Mouse (Mus musculus) layer of hippocampus, adult 11-12 months (tissue): Measurements from ENCODE around the gene Tnni2.

Experiments
- DNase-seq: peaks from one replicate; pipeline ENCODE4 v3.0.0; 2022; ENCODE audit warnings: low spot score

The Tnni2 gene

DNA sequence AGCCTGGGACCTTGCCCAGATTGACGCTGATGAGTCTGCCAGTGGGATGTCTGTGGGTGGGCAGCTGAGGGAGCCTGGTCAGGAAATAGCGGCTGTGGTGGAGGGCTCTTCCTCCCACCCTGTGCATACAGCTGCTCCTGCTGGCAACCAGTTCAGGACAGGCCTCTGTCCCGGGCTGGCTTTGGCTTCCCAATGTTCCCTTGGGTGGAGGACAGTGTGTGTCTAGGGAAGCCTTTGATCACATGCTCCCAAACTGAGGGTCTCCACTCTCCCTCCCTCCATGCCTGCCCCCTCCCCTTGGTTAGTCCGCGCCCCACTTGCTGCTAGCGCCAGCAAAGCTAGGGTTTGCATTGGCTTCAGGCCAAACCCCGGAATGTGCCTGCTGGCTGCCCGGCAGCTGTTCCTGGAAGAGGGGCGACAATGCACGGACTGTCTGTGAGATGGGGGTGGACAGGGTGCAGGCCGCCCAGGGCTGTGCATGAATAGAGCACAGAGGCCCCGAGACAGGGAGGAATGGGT lies 11.4 kb upstream of the Tnni2 start:
- DNase-seq, result peak; percentile 41

DNA sequence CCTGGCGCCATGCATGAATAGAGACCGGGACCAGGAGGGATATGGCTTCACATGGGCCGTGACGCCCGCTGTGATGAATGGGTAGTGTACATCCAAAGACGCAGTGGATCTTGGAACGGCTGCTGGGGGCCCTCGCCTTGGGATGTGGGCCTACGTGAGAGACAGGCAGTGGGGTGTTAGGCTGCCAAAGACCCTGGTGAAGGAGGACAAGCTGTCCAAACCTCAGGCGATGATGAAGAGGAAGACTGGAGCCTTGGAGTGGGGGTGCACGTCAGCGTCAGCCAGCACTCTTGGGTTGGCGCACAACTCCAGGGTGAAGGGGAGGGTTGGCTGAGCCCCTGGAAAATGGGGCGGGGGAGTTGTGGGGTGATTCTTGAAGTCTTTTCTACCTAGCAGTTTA lies 10.5 kb upstream of the Tnni2 start:
- no peak for DNase-seq

DNA sequence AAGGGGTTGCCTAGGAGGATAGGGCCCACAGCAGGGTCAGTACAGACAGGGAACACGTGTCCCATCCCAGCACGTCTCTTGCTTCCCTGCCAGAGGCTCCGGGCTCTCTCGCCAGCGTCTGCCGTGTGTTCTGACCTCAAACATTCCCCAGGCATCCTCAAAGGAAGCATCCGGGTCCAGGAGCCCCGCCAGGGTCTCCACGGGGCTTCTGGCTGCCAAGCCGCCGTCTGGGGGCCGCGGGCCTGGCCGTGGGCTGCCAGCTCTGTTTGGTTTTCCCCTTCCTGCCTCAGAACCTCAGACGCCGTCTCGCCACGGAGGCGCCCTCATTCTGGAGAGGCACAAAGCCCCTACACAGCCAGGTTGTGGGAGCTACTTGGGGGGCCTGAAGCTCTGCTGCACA lies 8.0 kb upstream of the Tnni2 start:
- no peak for DNase-seq

DNA sequence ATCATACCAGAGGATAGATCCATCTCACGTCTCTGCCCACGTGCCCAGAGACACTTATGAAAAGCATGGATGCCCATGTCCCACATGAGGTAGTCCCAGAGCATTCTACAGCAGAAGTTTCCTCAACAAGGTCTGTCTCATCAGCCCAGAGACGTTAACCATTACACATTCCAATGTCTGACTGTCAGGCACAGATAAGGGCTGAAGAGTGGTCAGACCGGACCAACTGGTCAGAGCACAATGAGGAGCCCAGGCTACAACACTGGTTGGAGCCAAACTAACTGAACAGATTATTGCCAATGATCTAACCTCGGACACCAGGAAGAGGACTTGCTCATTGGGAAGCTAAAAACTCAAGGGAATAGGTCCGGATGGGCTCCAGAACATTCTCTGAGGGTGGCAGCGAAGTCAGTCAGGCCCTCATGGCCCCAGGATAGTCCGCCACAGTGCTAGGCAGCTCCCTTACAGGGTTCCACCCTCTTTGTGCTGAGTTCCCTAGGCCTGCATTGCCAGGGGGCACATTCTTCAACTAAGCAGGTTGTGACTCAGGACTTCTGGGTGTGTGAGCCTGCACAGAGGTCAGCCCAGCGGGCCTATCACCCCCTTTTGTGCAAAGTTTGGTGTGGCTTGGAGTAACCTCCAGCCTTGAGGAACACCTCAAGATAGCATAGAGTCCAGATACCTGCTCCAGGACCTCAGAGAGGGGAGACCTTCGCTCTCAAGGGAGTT lies 7.3 kb upstream of the Tnni2 start, which contains the start of gene Syt8:
Gene Syt8 (plus strand): TSS at position 714 of the 729 bp plus-strand sequence.
- DNase-seq, result no peak

DNA sequence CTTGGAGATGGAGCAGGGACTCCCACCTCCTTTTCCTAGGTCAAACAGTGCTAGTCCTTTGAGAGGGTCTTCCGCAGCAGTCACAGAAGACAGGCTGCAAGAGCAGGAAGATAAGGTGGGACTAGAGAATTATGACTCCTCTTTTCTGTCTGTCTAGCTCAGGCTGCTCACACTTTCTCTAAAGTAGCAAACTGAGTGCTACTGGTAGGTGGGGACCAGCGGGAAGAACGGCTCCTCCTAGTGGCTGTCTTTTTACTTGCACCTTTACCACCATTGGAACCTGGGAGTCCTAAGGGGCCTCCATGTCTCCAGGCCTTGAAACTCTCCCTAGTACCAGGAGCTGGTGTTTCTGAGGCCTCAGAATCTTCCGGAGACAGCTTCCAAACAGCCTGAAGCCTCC lies 6.1 kb upstream of the Tnni2 start:
- DNase-seq, result peak; percentile 83

DNA sequence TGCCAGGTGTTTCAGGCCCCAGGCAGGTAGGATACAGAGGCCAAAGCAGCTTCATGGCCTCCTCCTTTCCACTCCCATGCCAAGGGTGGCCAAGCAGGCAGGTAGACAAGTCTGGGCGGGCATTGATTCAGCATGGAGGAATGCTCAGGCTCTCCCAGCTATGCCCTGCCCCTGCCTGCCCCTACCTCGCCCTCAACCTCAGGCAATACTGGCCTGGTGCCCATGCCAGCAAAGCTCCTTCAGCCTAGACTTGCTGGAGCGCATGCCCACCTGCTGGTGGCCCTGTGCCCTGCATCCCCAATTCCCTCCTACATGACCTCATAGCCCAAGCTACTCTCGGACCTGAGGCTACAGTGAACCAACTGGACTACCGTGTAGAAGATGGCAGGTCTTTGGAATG lies 4.3 kb upstream of the Tnni2 start:
- DNase-seq, result no peak

DNA sequence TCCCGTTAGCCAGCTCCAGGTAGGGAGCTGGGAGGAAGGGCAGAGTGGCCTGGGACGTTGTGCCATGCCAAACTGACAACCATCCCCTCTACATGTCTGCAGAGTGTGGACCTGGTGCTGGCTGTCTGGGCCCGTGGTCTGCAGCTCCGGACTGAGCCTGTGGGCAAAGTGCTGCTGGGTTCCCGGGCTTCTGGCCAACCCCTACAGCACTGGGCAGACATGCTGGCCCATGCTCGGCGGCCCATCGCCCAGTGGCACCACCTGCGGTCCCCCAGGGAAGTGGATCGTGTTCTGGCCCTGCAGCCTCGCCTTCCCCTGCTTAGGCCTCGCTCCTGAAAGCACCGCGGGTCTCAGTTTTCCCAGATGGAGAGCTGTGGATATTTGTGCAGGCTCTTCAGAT lies 1.6 kb upstream of the Tnni2 start:
- DNase-seq, result no peak

DNA sequence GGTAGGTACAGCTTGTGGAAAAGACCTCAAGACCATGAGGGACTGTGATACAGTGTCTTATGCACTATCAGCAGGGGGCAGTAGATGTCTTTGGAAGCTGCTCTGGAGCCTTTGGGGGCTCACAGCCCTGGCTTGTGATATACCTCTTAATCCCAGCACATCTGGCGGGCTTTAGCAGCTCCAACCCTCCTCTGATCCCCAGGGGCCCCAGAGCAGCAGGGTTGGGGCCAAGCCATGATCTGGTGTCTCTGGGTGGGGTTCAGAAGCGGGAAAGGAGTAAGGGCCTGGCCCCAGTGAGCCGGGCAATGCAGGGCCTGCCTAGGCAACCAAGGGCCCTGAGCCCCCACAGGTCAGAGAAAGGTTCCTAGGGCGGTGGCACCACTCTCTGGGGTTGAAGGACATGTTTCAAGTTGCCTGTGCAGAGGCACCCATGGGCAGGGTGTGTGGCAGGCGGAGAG lies 922 bp upstream of the Tnni2 start:
- DNase-seq, result peak; percentile 56

DNA sequence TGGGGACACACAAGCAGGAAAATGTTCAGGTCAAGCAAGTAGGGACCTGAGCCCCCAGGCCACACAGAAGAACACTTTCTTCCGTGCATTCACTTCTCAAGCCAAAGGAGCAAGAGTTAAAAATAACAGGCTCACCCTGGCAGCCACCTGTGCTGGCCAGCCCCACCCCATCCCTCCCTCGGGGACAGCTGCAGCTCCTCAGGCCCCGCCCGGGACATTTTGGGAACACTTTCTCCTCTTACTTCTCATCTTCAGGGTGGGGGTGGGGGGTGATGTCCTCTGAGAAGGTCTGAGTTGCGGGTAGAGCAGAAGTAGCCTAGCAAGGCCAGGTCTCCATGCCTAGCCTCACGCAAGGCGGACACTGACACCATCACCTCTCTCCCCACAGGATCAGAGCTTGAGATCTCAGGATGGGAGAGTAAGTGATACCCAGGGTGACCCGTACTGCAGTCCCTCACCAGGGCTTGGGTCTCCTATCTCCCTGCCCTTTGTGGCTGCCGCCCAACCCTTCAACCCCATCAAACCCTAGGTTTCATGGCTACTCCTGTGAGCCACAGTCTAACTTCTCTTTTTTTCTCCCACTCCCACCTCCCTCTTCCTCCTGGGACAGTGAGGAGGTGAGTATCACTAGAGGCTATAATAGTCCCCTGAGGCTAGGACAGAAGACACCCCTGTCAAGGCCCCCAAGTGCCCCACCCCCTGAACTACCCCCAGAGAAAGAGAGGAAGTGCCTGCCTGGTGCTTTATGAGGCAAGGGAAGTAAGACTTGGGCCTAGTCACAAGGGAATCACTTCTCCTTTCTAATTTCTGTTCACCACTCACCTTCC lies 686 bp downstream of the Tnni2 start:
- no peak for DNase-seq

DNA sequence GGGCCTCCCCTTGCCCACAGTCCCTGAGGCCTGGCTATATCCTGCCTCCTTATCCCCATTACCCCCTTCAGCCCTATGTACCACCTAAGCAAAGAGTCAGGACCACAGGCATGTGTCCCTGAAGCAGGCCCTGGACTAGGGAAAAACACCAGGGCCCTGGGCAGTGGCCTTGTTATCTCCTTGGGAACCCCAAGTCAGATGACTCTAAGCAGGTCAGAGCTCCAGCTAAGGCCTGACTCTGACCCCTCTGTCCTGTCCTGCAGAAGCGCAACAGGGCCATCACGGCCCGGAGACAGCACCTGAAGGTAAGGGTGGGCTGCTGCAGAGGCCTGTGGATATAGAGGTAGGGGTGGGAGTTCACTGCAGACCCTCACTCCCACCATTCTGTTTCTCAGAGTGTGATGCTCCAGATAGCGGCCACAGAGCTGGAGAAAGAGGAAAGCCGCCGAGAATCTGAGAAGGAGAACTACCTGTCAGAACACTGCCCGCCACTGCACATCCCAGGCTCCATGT lies 1.4 kb downstream of the Tnni2 start:
- no peak for DNase-seq

DNA sequence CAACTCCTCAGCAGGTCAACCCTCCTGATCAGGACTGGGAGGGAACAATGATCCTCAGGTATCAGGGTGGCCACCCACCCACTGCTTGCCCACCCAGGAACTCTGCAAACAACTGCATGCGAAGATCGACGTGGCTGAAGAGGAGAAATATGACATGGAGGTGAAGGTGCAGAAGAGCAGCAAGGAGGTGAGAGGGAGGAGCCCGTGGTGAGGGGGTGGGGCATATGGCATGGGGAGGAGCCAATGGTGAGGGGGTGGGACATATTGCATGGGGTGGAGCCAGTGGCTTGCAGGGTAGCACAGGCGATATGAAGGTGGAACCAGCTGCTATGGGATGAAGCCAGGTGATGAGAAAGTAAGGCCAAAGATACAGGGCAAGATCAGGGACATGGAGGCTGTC lies 1.9 kb downstream of the Tnni2 start:
- no peak for DNase-seq

DNA sequence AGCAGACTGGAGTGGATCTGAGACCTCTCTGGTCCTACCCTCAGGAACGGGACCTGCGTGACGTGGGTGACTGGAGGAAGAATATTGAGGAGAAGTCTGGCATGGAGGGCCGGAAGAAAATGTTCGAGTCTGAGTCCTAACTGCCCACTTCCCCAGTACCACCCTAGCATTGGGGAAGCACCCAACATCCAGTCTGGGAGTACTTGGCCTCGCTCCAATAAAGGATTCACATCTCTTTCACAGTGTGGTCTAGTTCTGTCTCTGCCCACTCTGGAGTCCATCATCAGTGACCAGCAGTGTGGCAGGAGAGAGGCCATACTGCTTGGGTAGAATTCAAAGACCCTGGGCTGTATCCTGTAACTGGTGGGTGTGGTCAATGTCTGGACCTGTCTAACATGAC lies 2.6 kb downstream of the Tnni2 start:
- DNase-seq, result no peak

DNA sequence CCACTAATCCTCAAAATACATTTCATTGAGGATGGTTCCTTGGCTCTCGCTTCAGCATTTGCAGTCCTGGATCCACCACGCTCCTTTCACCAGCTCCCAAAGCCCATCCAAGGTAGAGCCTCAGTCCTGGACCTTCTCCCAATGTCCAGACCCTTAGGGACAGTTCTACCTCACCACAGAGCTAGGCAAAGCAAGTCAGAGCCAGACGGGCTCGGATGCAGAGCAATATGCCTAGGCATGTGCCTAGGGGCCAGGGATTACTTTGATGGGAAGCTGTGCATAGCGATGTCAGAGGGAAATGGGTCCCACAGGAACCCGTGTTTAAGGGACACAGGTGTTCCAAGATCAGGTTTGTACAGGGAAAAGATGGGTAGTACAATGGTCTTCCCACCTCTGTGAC lies 3.7 kb downstream of the Tnni2 start:
- DNase-seq, result no peak

DNA sequence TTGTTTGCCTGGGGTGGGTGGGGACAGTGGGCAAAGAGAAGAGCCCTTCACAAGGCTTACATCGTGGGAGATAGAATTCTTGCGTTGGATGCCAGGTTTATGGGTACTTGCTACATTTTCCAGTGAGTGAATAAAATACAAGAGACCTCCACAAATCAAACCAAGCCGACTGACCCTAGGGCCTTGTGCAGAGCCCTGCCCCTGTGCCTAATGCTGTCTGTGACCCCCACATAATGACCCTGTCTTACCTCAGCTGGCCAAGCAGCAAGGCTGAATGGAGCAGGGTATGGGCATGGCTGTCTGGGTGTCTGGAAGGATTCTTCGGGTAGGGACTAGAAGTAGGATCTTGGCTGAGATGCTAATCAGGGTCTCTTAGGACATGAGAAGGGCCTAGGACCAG lies 4.7 kb downstream of the Tnni2 start:
- no peak for DNase-seq

DNA sequence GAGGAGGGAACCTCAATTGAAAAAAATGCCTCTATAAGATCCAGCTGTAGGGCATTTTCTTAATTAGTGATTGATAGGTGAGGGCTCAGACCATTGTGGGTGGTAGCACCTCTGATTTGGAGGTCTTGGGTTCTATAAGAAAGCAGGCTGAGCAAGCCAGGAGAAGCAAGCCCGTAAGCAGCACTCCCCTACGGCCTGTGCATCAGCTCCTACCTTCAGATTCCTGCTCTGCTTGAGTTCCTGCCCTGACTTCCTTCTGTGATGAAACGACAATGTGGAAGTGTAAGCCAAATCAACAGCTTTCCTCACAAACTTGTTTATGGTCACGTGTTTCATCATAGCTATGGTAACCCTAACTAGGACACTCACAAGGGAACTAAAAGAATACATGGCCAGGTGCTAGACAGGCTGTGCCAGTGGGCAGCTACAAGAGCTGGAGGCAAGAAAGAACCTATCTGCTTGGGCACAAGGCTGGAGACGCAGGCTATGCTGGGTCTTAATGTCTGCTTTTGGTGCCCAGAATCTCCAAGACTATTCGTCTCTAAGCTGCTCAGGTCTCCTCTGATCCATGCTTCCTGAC lies 7.5 kb downstream of the Tnni2 start:
- no peak for DNase-seq

DNA sequence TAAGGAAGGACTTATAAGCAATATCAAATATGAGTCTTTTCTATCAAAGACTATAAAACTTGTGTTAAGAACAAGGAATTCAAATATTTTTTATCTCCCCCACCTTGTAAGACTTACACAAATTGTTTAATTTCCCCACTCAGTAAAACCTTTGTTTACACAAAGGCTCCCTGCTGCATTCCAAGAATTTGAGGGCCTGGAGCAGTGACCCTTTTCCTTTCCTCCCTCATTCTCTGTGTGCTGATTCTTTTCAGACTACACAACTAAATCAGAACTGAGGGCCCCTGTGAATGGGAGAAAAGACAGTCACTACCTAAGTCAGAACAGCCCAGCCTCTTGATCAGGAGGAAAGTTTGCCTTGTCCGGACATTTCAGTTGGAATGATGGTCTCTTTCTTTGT lies 13.1 kb downstream of the Tnni2 start:
- DNase-seq, result no peak

DNA sequence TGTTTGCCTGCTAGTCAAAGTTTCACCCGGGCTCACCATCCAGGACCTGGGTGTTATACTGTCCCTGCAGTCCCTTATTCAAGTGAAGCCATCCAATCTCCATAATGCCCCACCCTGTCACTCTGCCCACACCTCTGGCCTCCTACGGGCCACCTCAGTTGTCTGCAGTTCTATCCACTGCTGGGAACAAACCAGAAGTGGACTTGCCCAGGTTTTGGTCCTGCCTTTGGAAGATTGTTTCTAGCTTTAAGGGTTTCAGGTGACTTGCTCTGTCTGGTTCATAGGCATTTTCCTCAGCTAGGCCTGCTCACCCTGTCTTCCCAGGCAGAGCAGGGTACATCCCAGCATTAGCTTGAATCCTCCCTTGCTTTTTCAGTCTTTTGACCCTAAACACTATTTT lies 13.6 kb downstream of the Tnni2 start:
- DNase-seq, result no peak

DNA sequence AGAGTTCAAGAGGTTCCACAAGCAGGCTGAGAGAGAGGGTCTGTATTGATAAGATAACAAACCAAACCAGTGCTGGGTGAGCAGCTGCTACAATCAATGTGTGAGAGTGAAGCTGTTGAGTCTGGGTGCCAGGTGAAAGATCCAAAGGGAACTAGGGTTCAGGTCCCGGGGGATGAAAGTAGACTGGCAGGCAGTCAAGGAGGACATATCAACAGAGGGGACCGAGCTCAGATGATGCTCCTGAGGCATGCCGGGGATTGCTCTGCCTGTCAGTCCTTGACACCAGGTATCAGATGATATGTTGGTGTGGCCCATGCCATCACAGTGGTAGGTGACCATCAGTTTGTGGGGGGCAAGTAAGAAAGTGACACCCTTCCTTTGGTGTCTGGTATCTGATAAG lies 15.2 kb downstream of the Tnni2 start:
- no peak for DNase-seq

DNA sequence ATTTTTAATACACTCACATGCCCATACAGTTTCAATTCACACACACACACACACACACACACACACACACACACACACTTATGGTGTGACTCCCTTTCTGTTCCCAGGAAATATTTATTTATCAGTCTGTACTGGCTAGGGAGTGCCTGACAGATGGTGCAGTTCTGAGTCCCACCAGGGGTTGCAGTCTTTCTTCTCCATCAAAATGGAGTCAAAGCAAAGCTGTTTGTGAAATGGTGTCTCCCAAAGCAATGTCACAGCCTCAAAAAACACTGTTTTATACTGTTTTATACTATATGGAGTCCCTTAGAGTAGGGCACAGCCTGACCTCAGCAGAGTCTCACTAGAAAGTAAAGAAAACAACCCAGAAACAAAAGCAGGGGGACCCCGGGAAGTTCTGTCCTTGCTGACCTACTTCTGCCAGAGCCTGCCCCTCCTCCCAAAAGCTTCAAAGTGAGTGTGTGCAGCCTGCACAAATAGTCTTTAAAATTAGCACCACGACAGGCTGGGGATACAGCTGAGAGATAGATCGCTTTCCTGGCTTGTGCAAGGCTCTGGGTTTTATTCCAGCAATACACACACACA lies 15.7 kb downstream of the Tnni2 start:
- DNase-seq, result peak; percentile 43

DNA sequence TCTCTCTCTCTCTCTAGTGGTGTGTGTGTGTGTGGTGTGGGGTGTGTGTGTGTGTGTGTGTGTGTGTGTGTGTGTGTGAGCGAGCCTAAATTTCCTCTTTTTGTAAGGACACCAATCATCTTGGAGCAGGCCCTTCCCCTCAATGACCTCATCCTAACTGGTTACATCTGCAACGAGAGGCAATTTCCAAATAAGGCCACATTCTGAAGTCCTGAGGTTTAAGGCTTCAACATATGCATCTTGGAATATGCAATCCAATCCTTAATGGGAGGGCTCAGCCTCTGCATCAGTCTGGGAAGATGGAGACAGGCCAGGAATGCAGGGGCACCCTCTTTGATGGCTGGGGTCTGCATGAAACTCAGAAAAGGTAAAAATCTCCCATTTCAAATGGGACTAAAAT lies 16.4 kb downstream of the Tnni2 start:
- DNase-seq, result no peak

DNA sequence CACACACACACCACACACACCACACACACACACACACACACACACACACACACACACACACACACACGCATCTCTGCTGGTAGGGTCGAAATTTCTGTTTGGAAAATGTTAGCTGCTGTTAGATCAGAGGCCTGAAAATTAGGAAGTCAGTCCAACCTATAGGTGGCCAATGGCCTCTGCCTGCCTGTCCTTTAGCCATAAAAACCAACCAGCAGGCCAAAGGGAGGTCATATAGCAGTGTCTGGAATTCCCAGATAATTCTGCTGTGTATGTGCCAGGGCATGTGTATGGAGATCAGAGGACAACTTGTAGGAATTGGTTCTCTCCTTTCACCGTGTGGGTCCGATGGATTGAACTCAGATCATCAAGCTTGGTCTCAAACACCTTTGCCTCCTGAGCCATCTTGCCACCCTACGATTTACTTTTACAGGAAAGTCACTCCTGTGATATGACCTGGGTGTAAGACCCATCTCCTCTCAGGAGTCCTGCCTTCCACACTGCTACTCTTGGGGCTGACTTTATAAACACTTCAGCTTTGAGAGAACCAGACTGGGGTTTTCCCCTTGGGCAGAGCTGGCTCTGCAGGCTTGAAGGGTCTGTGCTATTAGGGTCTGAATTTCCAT lies 17.2 kb downstream of the Tnni2 start:
- no peak for DNase-seq

DNA sequence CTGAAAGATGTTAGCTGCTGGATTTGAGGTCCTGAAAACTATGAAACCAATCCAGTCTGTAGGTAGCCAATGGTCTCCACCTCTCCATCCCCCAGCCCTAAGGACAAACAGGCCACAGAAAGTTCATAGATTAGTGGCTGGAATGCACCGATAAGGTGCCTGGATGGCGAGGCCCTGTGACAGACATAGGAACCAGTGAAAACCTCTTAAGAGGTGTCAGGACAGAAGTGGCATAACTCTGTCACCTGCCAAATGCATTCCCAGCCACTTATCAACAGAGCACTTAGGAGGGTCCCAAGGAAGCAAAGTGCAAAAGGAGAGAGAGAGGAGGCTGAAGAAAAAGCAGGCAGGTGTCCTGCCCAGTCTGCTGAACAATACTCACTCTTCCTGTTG lies 17.7 kb downstream of the Tnni2 start:
- no peak for DNase-seq
